Mouse (Mus musculus) liver, embryonic 14.5 days (tissue): ENCODE measurements at regions not wholly inside any gene's neighbourhood (a gene's known extent, or its start where the extent isn't known, plus 50 kb on each side); places are given as distances from the start of the nearest gene placed in this dataset.

Experiments
- ATAC-seq: fragments of 200-750 bp; cut with Nextera tagmentation; 2 replicates; pipeline ENCODE4 v1.8.0; 2017; ENCODE audit warnings: moderate number of reproducible peaks, mild to moderate bottlenecking, moderate library complexity; ENCODE audit not compliant: insufficient read depth
- DNase-seq, 3 experiments: peaks; one replicate each; pipeline ENCODE4 v3.0.0-alpha.2; 2012 to 2013; ENCODE audit warnings: low read depth in 3 of 3, low spot score in 3 of 3
- H3K27ac ChIP-seq: fragments of 300-500 bp; sonication (generic); 2 replicates; pipeline ENCODE4 v1.5.1; 2014; ENCODE audit warnings: moderate library complexity, mild to moderate bottlenecking, control low read depth, inconsistent platforms
- H3K27me3 ChIP-seq: fragments of 300-500 bp; sonication (generic); 2 replicates; pipeline ENCODE4 v1.6.1; 2014; ENCODE audit warnings: mild to moderate bottlenecking, low read length, moderate library complexity; ENCODE audit not compliant: control insufficient read depth, insufficient read depth
- H3K36me3 ChIP-seq: fragments of 300-500 bp; sonication (generic); replicated peaks from 2 replicates; pipeline ENCODE4 v1.6.1; 2014; ENCODE audit warnings: low read depth; ENCODE audit not compliant: control insufficient read depth, insufficient read depth
- H3K4me1 ChIP-seq, 2 experiments: fragments of 200-500 bp in 1 of 2; fragments of 300-500 bp in 1 of 2; sonication (generic) in 1 of 2; replicated peaks; 2 replicates each; pipeline ENCODE4 v1.6.1; 2012 to 2014; ENCODE audit warnings: antibody characterized with exemption in 1 of 2, inconsistent platforms in 1 of 2, low read length in 1 of 2; ENCODE audit not compliant: control insufficient read depth in 2 of 2, insufficient read depth in 2 of 2
- H3K4me2 ChIP-seq: fragments of 300-500 bp; sonication (generic); 2 replicates; pipeline ENCODE4 v1.6.1; 2014; ENCODE audit warnings: low read depth, mild to moderate bottlenecking, control low read depth, moderate library complexity
- H3K4me3 ChIP-seq, 2 experiments: fragments of 200-500 bp in 1 of 2; fragments of 300-500 bp in 1 of 2; sonication (generic) in 1 of 2; 2 replicates each; pipeline ENCODE4 v1.5.1; 2012 to 2014; ENCODE audit warnings: low read depth in 2 of 2, low read length in 2 of 2, mild to moderate bottlenecking in 2 of 2, control low read depth in 1 of 2, inconsistent platforms in 1 of 2, moderate library complexity in 1 of 2; ENCODE audit not compliant: insufficient read depth in 1 of 2
- H3K9ac ChIP-seq: fragments of 300-500 bp; sonication (generic); replicated peaks from 2 replicates; pipeline ENCODE4 v1.6.1; 2014; ENCODE audit warnings: mild to moderate bottlenecking, control low read depth, moderate library complexity
- H3K9me3 ChIP-seq: fragments of 300-500 bp; sonication (generic); 2 replicates; pipeline ENCODE4 v1.6.1; 2016; ENCODE audit warnings: low read length, mixed read lengths; ENCODE audit not compliant: control insufficient read depth
- CTCF ChIP-seq: IDR thresholded peaks from 2 replicates; pipeline ENCODE4 v1.5.1; 2016; ENCODE audit warnings: antibody characterized with exemption, low read depth, control low read depth
- EP300 ChIP-seq: IDR thresholded peaks from 2 replicates; pipeline ENCODE4 v1.6.1; 2016; ENCODE audit warnings: antibody characterized with exemption, low read depth
- WGBS: fragments of 180-500 bp; shearing (Covaris S2); extraction: QIAGEN DNeasy Blood & Tissue Kit; methylation state at CpG from one replicate; pipeline ENCODE4 v1.1.7; 2014; ENCODE audit not compliant: insufficient replicate concordance; 5-methylcytosine and 5-hydroxymethylcytosine counted together

- no peak overlapping the region for H3K4me3 ChIP-seq
- H3K4me2 ChIP-seq: no peak overlapping the region
- H3K9ac ChIP-seq: no peak overlapping the region
- 6% methylated on average over 6 of the region's 6 CpGs for WGBS
- no peak overlapping the region for H3K27ac ChIP-seq
- TF ChIP-seq EP300: no peak
- TF ChIP-seq CTCF: peak; percentile 94
- H3K36me3 ChIP-seq: no peaks in the 10 kb centered on the region
- H3K27me3 ChIP-seq: no peaks in the 10 kb centered on the region
- peak; percentile 40 to 51 (median 47) for DNase-seq
- no peak for ATAC-seq
- no peaks in the 10 kb centered on the region for H3K4me1 ChIP-seq
- no peaks in the 10 kb centered on the region for H3K9me3 ChIP-seq
Measured at GRCm38 (mm10) chr10:99615779-99616178, 143.7 kb downstream of the Csl start.

GRCm38 (mm10) chr10:99617623-99618022, 141.8 kb downstream of the Csl start:
- ATAC-seq: no peak
- 57% methylated on average over 3 of the region's 3 CpGs for WGBS

GRCm38 (mm10) chr10:99619421-99620151, 139.9 kb downstream of the Csl start:
- H3K4me2 ChIP-seq: no peak overlapping the region
- no peak for ATAC-seq

More at GRCm38 (mm10) chr10:99617623-99618022, 141.8 kb downstream of the Csl start:
- no peak overlapping the region for H3K4me3 ChIP-seq
- no peaks in the 10 kb centered on the region for H3K9me3 ChIP-seq
- no peak for DNase-seq
- H3K36me3 ChIP-seq: no peaks in the 10 kb centered on the region
- H3K4me2 ChIP-seq: no peak overlapping the region
- H3K27me3 ChIP-seq: no peaks in the 10 kb centered on the region
- no peaks in the 10 kb centered on the region for H3K4me1 ChIP-seq
- TF ChIP-seq EP300: no peak
- no peak for TF ChIP-seq CTCF
- no peak overlapping the region for H3K27ac ChIP-seq
- no peak overlapping the region for H3K9ac ChIP-seq

GRCm38 (mm10) chr10:99620489-99620888, 139.0 kb downstream of the Csl start:
- H3K4me2 ChIP-seq: no peak overlapping the region
- WGBS: 53% methylated on average over 7 of the region's 7 CpGs
- no peaks in the 10 kb centered on the region for H3K27me3 ChIP-seq
- no peak overlapping the region for H3K4me3 ChIP-seq
- TF ChIP-seq EP300 (no peak), CTCF (no peak)
- H3K4me1 ChIP-seq: no peaks in the 10 kb centered on the region
- no peak overlapping the region for H3K9ac ChIP-seq
- no peak overlapping the region for H3K27ac ChIP-seq
- no peaks in the 10 kb centered on the region for H3K9me3 ChIP-seq
- H3K36me3 ChIP-seq: no peaks in the 10 kb centered on the region
- no peak for ATAC-seq
- DNase-seq: no peak

More at GRCm38 (mm10) chr10:99619421-99620151, 139.9 kb downstream of the Csl start:
- TF ChIP-seq CTCF (peak; percentile 81), EP300 (no peak)
- DNase-seq: peak; percentile 12 to 41 (median 33)
- Histone ChIP-seq H3K9me3 (no peaks in the 10 kb centered on the region), H3K27ac (no peak overlapping the region), H3K36me3 (no peaks in the 10 kb centered on the region), H3K4me1 (no peaks in the 10 kb centered on the region), H3K9ac (no peak overlapping the region), H3K27me3 (no peaks in the 10 kb centered on the region), H3K4me3 (no peak overlapping the region)
- 34% methylated on average over 18 of the region's 18 CpGs for WGBS

GRCm38 (mm10) chr10:99627355-99627754, 132.1 kb downstream of the Csl start:
- 44% methylated on average over 6 of the region's 6 CpGs for WGBS
- Histone ChIP-seq H3K36me3 (no peaks in the 10 kb centered on the region), H3K27ac (no peak overlapping the region), H3K9ac (no peak overlapping the region), H3K4me3 (no peak overlapping the region), H3K4me1 (no peaks in the 10 kb centered on the region), H3K27me3 (no peaks in the 10 kb centered on the region), H3K4me2 (no peak overlapping the region), H3K9me3 (no peaks in the 10 kb centered on the region)
- ATAC-seq (no peak), DNase-seq (no peak)
- TF ChIP-seq EP300 (no peak), CTCF (no peak)
